ENCODE assay signal across 19 mouse cellular contexts in genomic region chr14:32881693-32882092, GRCm38 (mm10). TPM values are rescaled to one million over a fixed set of nuclear protein-coding genes. Genes with fewer than 3 reads are reported as not detected.
DNase-seq lines count a peak whose midpoint lies in the region; ATAC-seq lines count a peak whose summit lies in the region.
"Had no signal": no experiment of that assay in that cellular context is flagged by ENCODE, and none has a peak within 500 bp of the region (broad histone marks: within the 10 kb centered on the region; RNA-seq: fewer than 3 reads in every experiment).

No protein-coding gene starts in this region.

- no peaks in the 10 kb centered on the region for H3K4me1 ChIP-seq in kidney, embryonic 16.5 days (ENCODE audit: insufficient read depth, low read length)
- no peaks in the 10 kb centered on the region for H3K4me1 ChIP-seq in intestine, embryonic 16.5 days (ENCODE audit: control insufficient read depth, insufficient read depth, low read length)
- H3K4me1 ChIP-seq: midbrain, embryonic 12.5 days had no signal

- intact Hi-C loops in heart, postnatal 14 days (cut with DNase I): no loop called here

- no peak overlapping the region for H3K9ac ChIP-seq in kidney, embryonic 16.5 days (replicated peaks; ENCODE audit: low read length)
- no peak overlapping the region for H3K9ac ChIP-seq in intestine, embryonic 16.5 days (ENCODE audit: low read depth, low read length)
- H3K9ac ChIP-seq: forebrain, postnatal 0 days; limb, embryonic 13.5 days; midbrain, embryonic 12.5 days had no signal

- DNase-seq in kidney, postnatal 25 days: no peak
- peak; percentile 58 for DNase-seq in adrenal gland, adult 8-10 months
- peak; percentile 56 for DNase-seq in heart, adult 8-10 months (ENCODE audit: low spot score)
- DNase-seq in heart, postnatal 14 days: peak; percentile 45 to 74
- DNase-seq in cerebellum, adult 18-20 months: no peak
- DNase-seq: cerebellum, adult 2 months; forebrain, postnatal 0 days; gastrocnemius, postnatal 36 days; kidney, adult 9 months; lung, postnatal 14 days had no signal

- no peaks in the 10 kb centered on the region for H3K27me3 ChIP-seq in kidney, embryonic 16.5 days (ENCODE audit: insufficient read depth, low read length)
- no peaks in the 10 kb centered on the region; the same call in 1 of the 2 replicates for H3K27me3 ChIP-seq in intestine, embryonic 16.5 days (replicated peaks; ENCODE audit: control insufficient read depth, insufficient read depth, low read length)
- H3K27me3 ChIP-seq: limb, embryonic 13.5 days; midbrain, embryonic 12.5 days had no signal

- H3K36me3 ChIP-seq in kidney, embryonic 16.5 days (ENCODE audit: insufficient read depth, low read length): no peaks in the 10 kb centered on the region
- no peaks in the 10 kb centered on the region for H3K36me3 ChIP-seq in intestine, embryonic 16.5 days (ENCODE audit: control insufficient read depth, insufficient read depth, low read length)
- H3K36me3 ChIP-seq: limb, embryonic 13.5 days; midbrain, embryonic 12.5 days had no signal

- no peak overlapping the region for H3K4me2 ChIP-seq in kidney, embryonic 16.5 days (replicated peaks; ENCODE audit: low read depth, low read length)
- H3K4me2 ChIP-seq in intestine, embryonic 16.5 days (ENCODE audit: low read depth, low read length): no peak overlapping the region
- H3K4me2 ChIP-seq: limb, embryonic 13.5 days; midbrain, embryonic 12.5 days had no signal

- no peaks in the 10 kb centered on the region for H3K9me3 ChIP-seq in kidney, embryonic 16.5 days (ENCODE audit: low read length)
- H3K9me3 ChIP-seq in intestine, embryonic 16.5 days (ENCODE audit: control insufficient read depth, low read length): no peaks in the 10 kb centered on the region
- H3K9me3 ChIP-seq: limb, embryonic 13.5 days; midbrain, embryonic 12.5 days had no signal

- no peak overlapping the region for H3K4me3 ChIP-seq in kidney, embryonic 16.5 days (ENCODE audit: low read length)
- H3K4me3 ChIP-seq in intestine, embryonic 16.5 days (ENCODE audit: low read length): no peak overlapping the region
- H3K4me3 ChIP-seq: limb, embryonic 13.5 days; midbrain, embryonic 12.5 days; myocyte had no signal

- 68% methylated on average over 1 of the region's 1 CpGs for WGBS in kidney, embryonic 16.5 days
- 71% methylated on average over 1 of the region's 1 CpGs for WGBS in intestine, embryonic 16.5 days

- peak overlapping the region; percentile 10; the same call in 1 of the 2 replicates for H3K27ac ChIP-seq in kidney, embryonic 16.5 days (ENCODE audit: low read length)
- no peak overlapping the region for H3K27ac ChIP-seq in intestine, embryonic 16.5 days (ENCODE audit: low read length)
- H3K27ac ChIP-seq: limb, embryonic 13.5 days; midbrain, embryonic 12.5 days had no signal

- ATAC-seq in kidney, embryonic 16.5 days (ENCODE audit: low FRiP score, low TSS enrichment): no peak
- no peak for ATAC-seq in intestine, embryonic 16.5 days
- ATAC-seq: forebrain, postnatal 0 days; hindbrain, embryonic 16.5 days had no signal

RNA-seq across cellular contexts. Expression of gene Vstm4, which starts 25.1 kb away (rescaled TPM):
- polyA plus RNA-seq in kidney, embryonic 16.5 days (2015; fragmentation: Nextera tagmentation; extraction: Ambion mirVana): 45.7 and 51.8 TPM in 2 replicates
- 10 to 100 TPM; 15.7 to 22.0 (median 18.1) TPM for total RNA-seq in adrenal gland, adult 8-10 months (2022)
- total RNA-seq in heart, adult 8-10 months (2022): 1 to 10 TPM; 5.6 to 8.9 (median 7.5) TPM
- total RNA-seq in heart, postnatal 14 days (2021): 10 to 100 TPM; 13.5 to 16.0 TPM
- polyA plus RNA-seq in intestine, embryonic 16.5 days (2015; fragmentation: Nextera tagmentation; extraction: Ambion mirVana): 26.6 and 28.3 TPM in 2 replicates
- polyA plus RNA-seq: C2C12, myocyte had no signal

RNA-seq across cellular contexts. Expression of gene Fam170b, which starts 47.9 kb away (rescaled TPM):
- 0.10 and 0.15 TPM in 2 replicates for polyA plus RNA-seq in kidney, embryonic 16.5 days (2015; fragmentation: Nextera tagmentation; extraction: Ambion mirVana)
- under 1 TPM; 0.13 to 0.28 (median 0.19) TPM for total RNA-seq in adrenal gland, adult 8-10 months (2022)
- total RNA-seq in heart, adult 8-10 months (2022): not detected
- not detected for total RNA-seq in heart, postnatal 14 days (2021)
- 0.10 TPM in 2 replicates for polyA plus RNA-seq in intestine, embryonic 16.5 days (2015; fragmentation: Nextera tagmentation; extraction: Ambion mirVana)
- total RNA-seq: forebrain, postnatal 0 days; gastrocnemius, postnatal 36 days; layer of hippocampus, adult 18-20 months; left cerebral cortex, adult 18-20 months had no signal
- polyA plus RNA-seq: C2C12; cerebellum, adult 2 months; forebrain, postnatal 0 days; hindbrain, embryonic 16.5 days; limb, embryonic 13.5 days; midbrain, embryonic 12.5 days; myocyte had no signal

Comparison
In these comparisons a context has a peak if more than half of its experiments do, and no peak if none do; other contexts are left out.
1. DNase-seq: peak in adrenal gland, adult 8-10 months (single experiment), heart, adult 8-10 months (single experiment) and heart, postnatal 14 days (2 of 2); none in kidney, postnatal 25 days (0 of 2) and cerebellum, adult 18-20 months (0 of 2).